Mouse (Mus musculus): ENCODE measurements around the gene 2010005H15Rik. TPM values are rescaled to one million over a fixed set of nuclear protein-coding genes. Genes with fewer than 3 reads are reported as not detected.
"Not testable (repeated sequence)": the region's sequence is repeated elsewhere in the genome, so short reads cannot be mapped to it uniquely, and the experiment has no call there.

The 2010005H15Rik gene
- polyA plus RNA-seq, 1 experiment from 2014 or later: not detected

GRCm38 (mm10) chr16:36276796-36277195 is 55.5 kb downstream of the 2010005H15Rik start, which contains the start of gene Stfa1:
Gene Stfa1, plus strand, starts transcription at chr16:36276951.
- not testable (repeated sequence) for H3K4me3 ChIP-seq (ENCODE audit: low read depth, low read length); H3K27ac ChIP-seq (ENCODE audit: low read length); H3K36me3 ChIP-seq (ENCODE audit: control insufficient read depth, insufficient read depth, low read length); H3K4me2 ChIP-seq (ENCODE audit: low read length); H3K4me1 ChIP-seq (ENCODE audit: control insufficient read depth, insufficient read depth, low read length); H3K9me3 ChIP-seq (replicated peaks; ENCODE audit: control insufficient read depth, low read length, poor library complexity, severe bottlenecking); H3K27me3 ChIP-seq (ENCODE audit: control insufficient read depth, insufficient read depth, low read depth, low read length); H3K9ac ChIP-seq (ENCODE audit: low read depth, low read length); ATAC-seq
- 92% methylated on average over 4 of the region's 4 CpGs for WGBS

GRCm38 (mm10) chr16:36289140-36289539 is 67.9 kb downstream of the 2010005H15Rik start:
- Histone ChIP-seq H3K4me1 (ENCODE audit: control insufficient read depth, insufficient read depth, low read length) (no peaks in the 10 kb centered on the region), H3K4me2 (ENCODE audit: low read length) (no peak overlapping the region), H3K9me3 (replicated peaks; ENCODE audit: control insufficient read depth, low read length, poor library complexity, severe bottlenecking) (no peaks in the 10 kb centered on the region), H3K27me3 (ENCODE audit: control insufficient read depth, insufficient read depth, low read depth, low read length) (no peaks in the 10 kb centered on the region), H3K4me3 (ENCODE audit: low read depth, low read length) (no peak overlapping the region), H3K36me3 (ENCODE audit: control insufficient read depth, insufficient read depth, low read length) (no peaks in the 10 kb centered on the region), H3K27ac (ENCODE audit: low read length) (no peak overlapping the region), H3K9ac (ENCODE audit: low read depth, low read length) (no peak overlapping the region)
- WGBS: 91% methylated on average over 4 of the region's 4 CpGs
- no peak for ATAC-seq

Other genes with a start within 250 kb of the 2010005H15Rik start
- 85.1 and 91.0 TPM in 2 replicates for gene Kpna1, start 242.7 kb upstream of the 2010005H15Rik start, polyA plus RNA-seq (2015; fragmentation: Nextera tagmentation; extraction: Ambion mirVana)
- gene Wdr5b, start 180.3 kb upstream of the 2010005H15Rik start, polyA plus RNA-seq (2015; fragmentation: Nextera tagmentation; extraction: Ambion mirVana): 13.0 and 14.7 TPM in 2 replicates
- 131 and 137 TPM in 2 replicates for gene Fam162a, start 149.9 kb upstream of the 2010005H15Rik start, polyA plus RNA-seq (2015; fragmentation: Nextera tagmentation; extraction: Ambion mirVana)
- gene Ccdc58, start 149.8 kb upstream of the 2010005H15Rik start, polyA plus RNA-seq (2015; fragmentation: Nextera tagmentation; extraction: Ambion mirVana): 24.7 and 27.7 TPM in 2 replicates
- gene Csta1, start 90.2 kb upstream of the 2010005H15Rik start, polyA plus RNA-seq (2015; fragmentation: Nextera tagmentation; extraction: Ambion mirVana): not detected in 2 replicates
- gene Stfa2l1, start 64.7 kb upstream of the 2010005H15Rik start, polyA plus RNA-seq (2015; fragmentation: Nextera tagmentation; extraction: Ambion mirVana): 0.51 TPM in 1 of 2 replicates, not detected in the other
- 0.67 TPM in 1 of 2 replicates, not detected in the other for gene Gm5483, start 37.3 kb upstream of the 2010005H15Rik start, polyA plus RNA-seq (2015; fragmentation: Nextera tagmentation; extraction: Ambion mirVana)
- not detected in 2 replicates for gene Gm5416, start 11.1 kb upstream of the 2010005H15Rik start, polyA plus RNA-seq (2015; fragmentation: Nextera tagmentation; extraction: Ambion mirVana)
- 0.70 and 1.6 TPM in 2 replicates for gene Stfa1, start 55.5 kb downstream of the 2010005H15Rik start, polyA plus RNA-seq (2015; fragmentation: Nextera tagmentation; extraction: Ambion mirVana)
- gene BC117090, start 112.9 kb downstream of the 2010005H15Rik start, polyA plus RNA-seq (2015; fragmentation: Nextera tagmentation; extraction: Ambion mirVana): not detected in 2 replicates
- gene BC100530, start 146.3 kb downstream of the 2010005H15Rik start, polyA plus RNA-seq (2015; fragmentation: Nextera tagmentation; extraction: Ambion mirVana): 0.97 TPM in 1 of 2 replicates, not detected in the other
- not detected in 2 replicates for gene Stfa2, start 187.0 kb downstream of the 2010005H15Rik start, polyA plus RNA-seq (2015; fragmentation: Nextera tagmentation; extraction: Ambion mirVana)
- 0.53 and 0.61 TPM in 2 replicates for gene Stfa3, start 233.9 kb downstream of the 2010005H15Rik start, polyA plus RNA-seq (2015; fragmentation: Nextera tagmentation; extraction: Ambion mirVana)

Data from midbrain, embryonic 16.5 days (tissue).